Mouse (Mus musculus): Measurements from ENCODE around the gene Shd. TPM values are rescaled to one million over a fixed set of nuclear protein-coding genes. Genes with fewer than 3 reads are reported as not detected.

Shd gene
- polyA plus RNA-seq, 1 experiment: not detected

DNA sequence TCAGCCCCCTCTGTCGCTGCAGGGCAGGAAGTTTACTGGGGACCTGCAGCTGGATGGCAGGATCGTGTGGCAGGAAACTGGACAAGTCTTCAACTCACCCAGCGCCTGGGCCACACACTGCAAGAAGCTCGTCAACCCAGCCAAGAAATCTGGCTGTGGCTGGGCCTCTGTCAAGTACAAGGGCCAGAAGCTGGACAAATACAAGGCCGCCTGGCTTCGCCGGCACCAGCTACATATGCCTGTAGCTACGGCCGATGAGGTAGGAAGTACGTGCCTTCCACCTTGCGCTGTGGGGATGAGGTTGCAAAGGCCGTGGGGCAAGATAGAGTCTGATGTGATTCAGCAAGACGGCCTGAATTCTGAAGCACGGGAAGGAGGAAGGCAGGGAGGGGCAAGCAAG lies 40.0 kb downstream of the Shd start:
- Histone ChIP-seq H3ac (ENCODE audit: control insufficient read depth, insufficient read length, low read depth) (peak overlapping the region; percentile 12), H3K4me3 (ENCODE audit: insufficient read depth, poor library complexity, severe bottlenecking) (peak overlapping the region; percentile 69), H3K27me3 (ENCODE audit: control insufficient read depth, insufficient read depth, insufficient read length) (no peaks in the 10 kb centered on the region), H3K79me3 (ENCODE audit: low read depth) (no peaks in the 10 kb centered on the region), H3K36me3 (ENCODE audit: control insufficient read depth, insufficient read depth) (peaks cover 16% of the 10 kb centered on the region), H3K79me2 (ENCODE audit: control insufficient read depth, insufficient read depth) (peaks cover 19% of the 10 kb centered on the region)
- TF ChIP-seq CEBPB (IDR thresholded peaks at IDR 0.05; ENCODE audit: low read depth) (no peak), USF1 (IDR thresholded peaks at IDR 0.05; ENCODE audit: low read depth) (no peak), MAX (IDR thresholded peaks at IDR 0.05) (no peak), FOSL1 (IDR thresholded peaks at IDR 0.05; ENCODE audit: insufficient read depth, low read length, poor library complexity, severe bottlenecking) (no peak), MYOD1 (IDR thresholded peaks at IDR 0.05; ENCODE audit: control insufficient read depth, insufficient read length, low read depth) (no peak), CTCF (IDR thresholded peaks at IDR 0.05; ENCODE audit: control insufficient read depth, insufficient read depth, insufficient read length) (no peak), MYOG (IDR thresholded peaks at IDR 0.05; ENCODE audit: control insufficient read depth, extremely low read depth, insufficient read length) (no peak)

DNA sequence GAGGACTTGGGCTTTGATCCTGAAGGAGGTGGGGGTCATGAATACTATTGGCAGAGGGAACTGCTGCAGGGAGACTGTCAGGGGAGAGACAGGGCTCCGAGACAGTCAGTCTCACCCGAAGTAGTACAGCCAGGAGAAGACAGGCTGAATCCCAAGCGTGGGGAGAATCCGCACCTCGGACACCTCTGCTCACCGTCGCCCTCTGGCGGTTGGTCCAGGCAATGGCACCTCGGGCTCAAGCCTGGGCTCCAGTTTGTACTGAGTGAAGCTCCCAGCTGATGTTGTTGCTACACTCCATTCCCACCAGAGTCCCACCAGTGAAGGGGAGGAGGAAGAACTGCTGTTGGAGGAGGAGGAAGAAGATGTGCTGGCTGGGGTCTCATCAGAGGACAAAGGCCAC lies 40.4 kb downstream of the Shd start:
- no peak overlapping the region for H3K4me3 ChIP-seq (ENCODE audit: insufficient read depth, poor library complexity, severe bottlenecking)
- H3K79me3 ChIP-seq (ENCODE audit: low read depth): no peaks in the 10 kb centered on the region
- H3K36me3 ChIP-seq (ENCODE audit: control insufficient read depth, insufficient read depth): peaks cover 20% of the 10 kb centered on the region
- H3K27me3 ChIP-seq (ENCODE audit: control insufficient read depth, insufficient read depth, insufficient read length): no peaks in the 10 kb centered on the region
- TF ChIP-seq CEBPB (IDR thresholded peaks at IDR 0.05; ENCODE audit: low read depth) (no peak), CTCF (IDR thresholded peaks at IDR 0.05; ENCODE audit: control insufficient read depth, insufficient read depth, insufficient read length) (peak; percentile 92)
- H3ac ChIP-seq (ENCODE audit: control insufficient read depth, insufficient read length, low read depth): peak overlapping the region; percentile 12
- H3K79me2 ChIP-seq (ENCODE audit: control insufficient read depth, insufficient read depth): peaks cover 19% of the 10 kb centered on the region

DNA sequence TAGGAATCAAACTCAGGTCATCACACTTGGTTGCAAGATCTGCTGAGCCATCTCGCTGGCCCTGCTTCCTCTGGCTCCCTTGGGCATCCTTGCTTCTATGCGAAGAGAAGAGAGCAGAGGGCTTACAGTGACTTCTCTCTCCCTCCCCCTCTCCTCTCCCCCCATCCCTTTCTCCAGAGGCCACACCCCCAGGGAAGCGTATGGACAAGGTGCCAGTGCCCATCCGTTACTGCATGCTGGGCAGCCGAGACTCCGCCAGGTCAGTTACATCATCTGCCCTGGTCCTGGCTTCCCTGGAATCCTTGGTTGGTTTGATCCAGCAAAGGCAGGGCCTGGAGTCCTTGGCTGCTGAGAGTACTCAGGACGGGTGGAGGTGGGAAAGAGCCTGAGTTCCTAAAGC lies 41.2 kb downstream of the Shd start:
- Histone ChIP-seq H3ac (ENCODE audit: control insufficient read depth, insufficient read length, low read depth) (no peak overlapping the region), H3K36me3 (ENCODE audit: control insufficient read depth, insufficient read depth) (peaks cover 28% of the 10 kb centered on the region), H3K79me3 (ENCODE audit: low read depth) (no peaks in the 10 kb centered on the region), H3K4me3 (ENCODE audit: insufficient read depth, poor library complexity, severe bottlenecking) (no peak overlapping the region), H3K27me3 (ENCODE audit: control insufficient read depth, insufficient read depth, insufficient read length) (no peaks in the 10 kb centered on the region), H3K79me2 (ENCODE audit: control insufficient read depth, insufficient read depth) (peaks cover 19% of the 10 kb centered on the region)
- TF ChIP-seq CEBPB (IDR thresholded peaks at IDR 0.05; ENCODE audit: low read depth): no peak
- TF ChIP-seq MYOD1 (IDR thresholded peaks at IDR 0.05; ENCODE audit: control insufficient read depth, insufficient read length, low read depth): no peak
- no peak for TF ChIP-seq CTCF (IDR thresholded peaks at IDR 0.05; ENCODE audit: control insufficient read depth, insufficient read depth, insufficient read length)
- no peak for TF ChIP-seq USF1 (IDR thresholded peaks at IDR 0.05; ENCODE audit: low read depth)

DNA sequence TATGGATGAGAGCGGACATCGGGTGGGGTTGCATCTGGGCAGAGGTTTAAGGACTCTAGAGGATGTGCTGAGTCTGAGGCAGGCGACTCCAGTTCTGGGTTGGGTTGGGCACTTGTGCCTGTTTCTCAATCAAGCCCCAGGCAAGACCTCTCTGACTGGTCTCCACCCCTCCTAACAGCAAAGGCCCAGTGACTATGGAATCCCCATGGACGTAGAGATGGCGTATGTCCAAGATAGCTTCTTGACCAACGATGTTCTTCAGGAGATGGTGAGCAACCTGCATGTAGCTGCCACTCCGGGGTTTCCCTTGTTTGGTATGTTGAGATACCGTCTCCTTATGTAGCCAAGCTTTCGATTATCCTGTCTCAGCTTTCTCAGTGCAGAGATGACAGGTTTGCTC lies 45.0 kb downstream of the Shd start:
- Histone ChIP-seq H3ac (ENCODE audit: control insufficient read depth, insufficient read length, low read depth) (no peak overlapping the region), H3K36me3 (ENCODE audit: control insufficient read depth, insufficient read depth) (peaks cover 64% of the 10 kb centered on the region), H3K4me3 (ENCODE audit: insufficient read depth, poor library complexity, severe bottlenecking) (no peak overlapping the region), H3K79me3 (ENCODE audit: low read depth) (no peaks in the 10 kb centered on the region), H3K27me3 (ENCODE audit: control insufficient read depth, insufficient read depth, insufficient read length) (no peaks in the 10 kb centered on the region), H3K79me2 (ENCODE audit: control insufficient read depth, insufficient read depth) (peaks cover 16% of the 10 kb centered on the region)
- TF ChIP-seq MYOG (IDR thresholded peaks at IDR 0.05; ENCODE audit: control insufficient read depth, extremely low read depth, insufficient read length) (no peak), FOSL1 (IDR thresholded peaks at IDR 0.05; ENCODE audit: insufficient read depth, low read length, poor library complexity, severe bottlenecking) (no peak), MAX (IDR thresholded peaks at IDR 0.05) (no peak), CEBPB (IDR thresholded peaks at IDR 0.05; ENCODE audit: low read depth) (no peak), USF1 (IDR thresholded peaks at IDR 0.05; ENCODE audit: low read depth) (no peak), MYOD1 (IDR thresholded peaks at IDR 0.05; ENCODE audit: control insufficient read depth, insufficient read length, low read depth) (no peak), CTCF (IDR thresholded peaks at IDR 0.05; ENCODE audit: control insufficient read depth, insufficient read depth, insufficient read length) (no peak)

DNA sequence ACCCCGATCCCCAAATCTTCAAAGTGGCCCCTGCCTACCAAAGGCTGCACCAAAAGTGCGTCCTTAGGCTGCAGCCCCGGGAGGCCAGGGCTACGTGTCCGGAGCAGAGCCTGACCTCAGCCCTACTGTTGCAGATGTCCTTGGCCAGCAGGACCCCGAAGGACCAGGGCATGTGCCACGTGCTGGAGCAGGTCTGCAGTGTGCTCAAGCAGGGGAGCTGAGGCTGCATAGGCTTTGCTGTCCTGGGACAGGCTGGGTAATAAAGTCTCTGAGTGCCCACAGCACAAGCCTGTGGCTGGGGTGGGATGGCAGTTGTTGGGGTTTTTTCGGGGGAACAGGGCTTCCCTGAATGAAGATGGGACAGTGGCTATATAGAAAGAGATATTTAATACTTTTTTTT lies 46.1 kb downstream of the Shd start:
- H3ac ChIP-seq (ENCODE audit: control insufficient read depth, insufficient read length, low read depth): no peak overlapping the region

More for the DNA sequence above, 46.1 kb downstream of the Shd start:
- Histone ChIP-seq H3K27me3 (ENCODE audit: control insufficient read depth, insufficient read depth, insufficient read length) (no peaks in the 10 kb centered on the region), H3K79me3 (ENCODE audit: low read depth) (peaks cover 3% of the 10 kb centered on the region), H3K36me3 (ENCODE audit: control insufficient read depth, insufficient read depth) (peaks cover 69% of the 10 kb centered on the region), H3K79me2 (ENCODE audit: control insufficient read depth, insufficient read depth) (peaks cover 19% of the 10 kb centered on the region), H3K4me3 (ENCODE audit: insufficient read depth, poor library complexity, severe bottlenecking) (no peak overlapping the region)
- TF ChIP-seq FOSL1 (IDR thresholded peaks at IDR 0.05; ENCODE audit: insufficient read depth, low read length, poor library complexity, severe bottlenecking) (no peak), MYOD1 (IDR thresholded peaks at IDR 0.05; ENCODE audit: control insufficient read depth, insufficient read length, low read depth) (no peak), MYOG (IDR thresholded peaks at IDR 0.05; ENCODE audit: control insufficient read depth, extremely low read depth, insufficient read length) (no peak), MAX (IDR thresholded peaks at IDR 0.05) (no peak), USF1 (IDR thresholded peaks at IDR 0.05; ENCODE audit: low read depth) (no peak), CTCF (IDR thresholded peaks at IDR 0.05; ENCODE audit: control insufficient read depth, insufficient read depth, insufficient read length) (no peak), CEBPB (IDR thresholded peaks at IDR 0.05; ENCODE audit: low read depth) (no peak)
